Mouse (Mus musculus): ENCODE measurements around the gene Dhrs13.
"Not testable (repeated sequence)": the region's sequence is repeated elsewhere in the genome, so short reads cannot be mapped to it uniquely, and the experiment has no call there.

The Dhrs13 gene

GRCm38 (mm10) chr11:78042290-78042870 is 10.3 kb downstream of the Dhrs13 start:
- DNase-seq (ENCODE audit: low spot score in 2 of 2), result not testable (repeated sequence)

GRCm38 (mm10) chr11:78044758-78045251 is 12.7 kb downstream of the Dhrs13 start:
- DNase-seq (ENCODE audit: low spot score in 2 of 2), result peak; percentile 40 to 51

GRCm38 (mm10) chr11:78048637-78049036 is 16.6 kb downstream of the Dhrs13 start:
- not testable (repeated sequence) for DNase-seq (ENCODE audit: low spot score in 2 of 2)

GRCm38 (mm10) chr11:78053078-78053477 is 21.0 kb downstream of the Dhrs13 start:
- DNase-seq (ENCODE audit: low spot score in 2 of 2), result no peak

GRCm38 (mm10) chr11:78056946-78057345 is 24.9 kb downstream of the Dhrs13 start:
- DNase-seq (ENCODE audit: low spot score in 2 of 2), result no peak

- DNase-seq (ENCODE audit: low spot score in 2 of 2), result peak; percentile 56 to 63
Observed at GRCm38 (mm10) chr11:78059833-78060757, 28.0 kb downstream of the Dhrs13 start.

GRCm38 (mm10) chr11:78062563-78062962 is 30.5 kb downstream of the Dhrs13 start:
- no peak for DNase-seq (ENCODE audit: low spot score in 2 of 2)

GRCm38 (mm10) chr11:78065906-78066305 is 33.8 kb downstream of the Dhrs13 start:
- no peak for DNase-seq (ENCODE audit: low spot score in 2 of 2)

GRCm38 (mm10) chr11:78066641-78067040 is 34.6 kb downstream of the Dhrs13 start:
- no peak for DNase-seq (ENCODE audit: low spot score in 2 of 2)

GRCm38 (mm10) chr11:78067566-78067965 is 35.5 kb downstream of the Dhrs13 start:
- no peak for DNase-seq (ENCODE audit: low spot score in 2 of 2)

- no peak for DNase-seq (ENCODE audit: low spot score in 2 of 2)
Observed at GRCm38 (mm10) chr11:78069130-78069529, 37.0 kb downstream of the Dhrs13 start.

GRCm38 (mm10) chr11:78069646-78070045 is 37.6 kb downstream of the Dhrs13 start:
- no peak for DNase-seq (ENCODE audit: low spot score in 2 of 2)

- no peak for DNase-seq (ENCODE audit: low spot score in 2 of 2)
Observed at GRCm38 (mm10) chr11:78071938-78072337, 39.9 kb downstream of the Dhrs13 start.

GRCm38 (mm10) chr11:78072425-78073130 is 40.5 kb downstream of the Dhrs13 start:
- no peak for DNase-seq (ENCODE audit: low spot score in 2 of 2)

GRCm38 (mm10) chr11:78073577-78074276 is 41.6 kb downstream of the Dhrs13 start:
- DNase-seq (ENCODE audit: low spot score in 2 of 2), result no peak

- DNase-seq (ENCODE audit: low spot score in 2 of 2), result no peak
Observed at GRCm38 (mm10) chr11:78074277-78074652, 42.2 kb downstream of the Dhrs13 start.

- no peak for DNase-seq (ENCODE audit: low spot score in 2 of 2)
Observed at GRCm38 (mm10) chr11:78074666-78075065, 42.6 kb downstream of the Dhrs13 start.

GRCm38 (mm10) chr11:78079961-78080921 is 48.2 kb downstream of the Dhrs13 start, which contains the start of gene Eral1:
Gene Eral1, minus strand, starts transcription at chr11:78080383.
- DNase-seq (ENCODE audit: low spot score in 2 of 2), result peak; percentile 60 to 80

GRCm38 (mm10) chr11:78083595-78083994 is 51.5 kb downstream of the Dhrs13 start:
- no peak for DNase-seq (ENCODE audit: low spot score in 2 of 2)

GRCm38 (mm10) chr11:78086925-78087479 is 54.9 kb downstream of the Dhrs13 start:
- DNase-seq (ENCODE audit: low spot score in 2 of 2), result no peak
